Mouse (Mus musculus) forebrain, embryonic 15.5 days (tissue): ENCODE measurements around the gene Car5a. TPM values are rescaled to one million over a fixed set of nuclear protein-coding genes. Genes with fewer than 3 reads are reported as not detected.

ENCODE experiments used
- ATAC-seq: fragments of 200-750 bp; cut with Nextera tagmentation; replicated peaks from 2 replicates; pipeline ENCODE4 v1.8.0; 2017; ENCODE audit warnings: mild to moderate bottlenecking, moderate TSS enrichment, moderate library complexity
- H3K27ac ChIP-seq: fragments of 300-500 bp; sonication (generic); replicated peaks from 2 replicates; pipeline ENCODE4 v1.5.1; 2015; ENCODE audit warnings: mild to moderate bottlenecking, inconsistent platforms
- H3K27me3 ChIP-seq: fragments of 300-500 bp; sonication (generic); 2 replicates; pipeline ENCODE4 v1.6.1; 2015; ENCODE audit warnings: inconsistent platforms
- H3K36me3 ChIP-seq: fragments of 300-500 bp; sonication (generic); 2 replicates; pipeline ENCODE4 v1.6.1; 2015; ENCODE audit warnings: mild to moderate bottlenecking, inconsistent platforms
- H3K4me1 ChIP-seq: fragments of 300-500 bp; sonication (generic); 2 replicates; pipeline ENCODE4 v1.6.1; 2015; ENCODE audit warnings: inconsistent platforms
- H3K4me2 ChIP-seq: fragments of 300-500 bp; sonication (generic); replicated peaks from 2 replicates; pipeline ENCODE4 v1.6.1; 2015; ENCODE audit warnings: mild to moderate bottlenecking, inconsistent platforms
- H3K4me3 ChIP-seq: fragments of 300-500 bp; sonication (generic); 2 replicates; pipeline ENCODE4 v1.5.1; 2015; ENCODE audit warnings: mild to moderate bottlenecking, inconsistent platforms
- H3K9ac ChIP-seq: fragments of 300-500 bp; sonication (generic); replicated peaks from 2 replicates; pipeline ENCODE4 v1.6.1; 2015; ENCODE audit warnings: mild to moderate bottlenecking, inconsistent platforms
- H3K9me3 ChIP-seq: fragments of 300-500 bp; sonication (generic); 2 replicates; pipeline ENCODE4 v1.6.1; 2016; ENCODE audit warnings: inconsistent platforms
- WGBS: fragments of 180-500 bp; shearing (Covaris S2); methylation state at CpG from one replicate; pipeline ENCODE4 v1.1.7; 2015; ENCODE audit warnings: mixed read lengths; 5-methylcytosine and 5-hydroxymethylcytosine counted together
- polyA plus RNA-seq: library from polyadenylated mRNA; unstranded; fragments of >200 nt; fragmentation: Nextera tagmentation; extraction: Ambion mirVana; gene quantifications from 2 replicates; pipeline ENCODE4 v1.2.1, GENCODE M21; 2015

Gene Car5a
- polyA plus RNA-seq, 1 experiment from 2014 or later, result 0.43 TPM

DNA sequence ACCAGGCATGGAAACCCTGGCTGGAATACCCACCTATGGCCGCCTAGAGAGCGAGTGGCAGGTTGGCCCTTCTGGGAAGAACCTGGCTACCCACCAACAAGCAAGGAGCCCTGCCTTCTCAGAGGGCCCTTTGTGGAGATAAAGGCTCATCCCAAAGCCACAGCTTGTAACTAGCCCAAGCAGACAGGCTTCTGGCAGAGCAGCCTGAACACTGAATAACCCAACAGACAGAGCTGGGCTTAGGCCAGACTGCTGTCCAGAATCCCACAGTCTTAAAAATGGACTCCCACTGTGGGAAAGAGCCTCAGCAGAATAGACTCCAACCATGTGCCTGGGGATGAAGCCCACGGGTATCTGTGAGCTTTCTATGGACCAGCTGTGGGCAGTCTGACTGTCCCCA is 60.5 kb downstream of the Car5a start:
- no peaks in the 10 kb centered on the region for H3K27me3 ChIP-seq
- no peak overlapping the region for H3K4me2 ChIP-seq
- no peak overlapping the region for H3K4me3 ChIP-seq
- no peak overlapping the region for H3K27ac ChIP-seq
- no peaks in the 10 kb centered on the region for H3K4me1 ChIP-seq
- no peak for ATAC-seq
- no peak overlapping the region for H3K9ac ChIP-seq
- no peaks in the 10 kb centered on the region for H3K9me3 ChIP-seq
- peaks cover 23% of the 10 kb centered on the region; the same call in 1 of the 2 replicates for H3K36me3 ChIP-seq
- WGBS, result 79% methylated on average over 3 of the region's 3 CpGs

DNA sequence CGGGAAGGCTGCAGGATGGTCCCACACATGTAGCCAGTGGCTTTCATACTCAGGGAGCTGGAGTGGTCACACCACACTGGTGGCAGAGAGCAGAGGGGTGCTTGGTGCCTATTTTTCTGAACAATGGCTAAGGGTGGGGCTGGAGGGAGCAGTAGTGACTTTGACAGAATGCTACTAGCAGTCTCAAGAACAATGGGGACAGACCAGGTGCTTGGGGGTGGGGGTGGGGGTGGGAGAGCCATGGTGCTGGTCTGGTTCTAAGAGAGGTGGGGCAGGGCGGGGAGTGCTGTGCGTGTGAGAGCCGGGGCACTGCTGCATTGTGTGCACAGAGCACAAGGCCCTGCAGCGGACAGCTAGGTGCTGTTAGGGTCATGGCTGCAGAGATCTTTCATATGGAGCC is 62.8 kb downstream of the Car5a start:
- Histone ChIP-seq H3K4me1 (no peaks in the 10 kb centered on the region), H3K36me3 (peaks cover 16% of the 10 kb centered on the region; the same call in 1 of the 2 replicates), H3K27ac (no peak overlapping the region), H3K4me2 (no peak overlapping the region), H3K9ac (no peak overlapping the region), H3K27me3 (no peaks in the 10 kb centered on the region), H3K4me3 (no peak overlapping the region), H3K9me3 (no peaks in the 10 kb centered on the region)
- WGBS, result 95% methylated on average over 5 of the region's 5 CpGs
- ATAC-seq, result no peak

DNA sequence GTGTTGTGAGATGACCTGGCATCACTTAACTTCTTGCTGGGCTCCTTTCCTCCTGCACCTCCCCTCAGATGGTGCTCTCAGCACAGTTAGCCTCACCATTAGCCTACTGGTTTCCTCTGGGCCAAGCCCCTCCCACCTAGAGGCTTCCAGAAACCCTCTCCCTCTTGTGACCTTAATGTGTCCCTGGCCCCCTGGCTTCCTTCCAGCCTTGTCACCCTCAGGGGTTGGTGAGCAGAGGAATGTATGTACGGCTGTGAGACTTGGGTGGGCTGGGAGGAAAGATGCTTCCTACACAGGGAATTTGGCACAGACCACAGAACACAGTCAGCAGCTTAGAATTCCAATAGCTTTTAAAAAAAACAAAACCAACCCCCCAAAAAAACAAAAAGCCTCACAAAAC is 63.9 kb downstream of the Car5a start:
- Histone ChIP-seq H3K4me1 (no peaks in the 10 kb centered on the region), H3K9me3 (no peaks in the 10 kb centered on the region), H3K36me3 (peaks cover 10% of the 10 kb centered on the region; the same call in 1 of the 2 replicates), H3K4me3 (no peak overlapping the region), H3K9ac (no peak overlapping the region), H3K27me3 (no peaks in the 10 kb centered on the region), H3K4me2 (no peak overlapping the region), H3K27ac (no peak overlapping the region)
- 47% methylated on average over 1 of the region's 1 CpGs for WGBS
- ATAC-seq, result no peak

DNA sequence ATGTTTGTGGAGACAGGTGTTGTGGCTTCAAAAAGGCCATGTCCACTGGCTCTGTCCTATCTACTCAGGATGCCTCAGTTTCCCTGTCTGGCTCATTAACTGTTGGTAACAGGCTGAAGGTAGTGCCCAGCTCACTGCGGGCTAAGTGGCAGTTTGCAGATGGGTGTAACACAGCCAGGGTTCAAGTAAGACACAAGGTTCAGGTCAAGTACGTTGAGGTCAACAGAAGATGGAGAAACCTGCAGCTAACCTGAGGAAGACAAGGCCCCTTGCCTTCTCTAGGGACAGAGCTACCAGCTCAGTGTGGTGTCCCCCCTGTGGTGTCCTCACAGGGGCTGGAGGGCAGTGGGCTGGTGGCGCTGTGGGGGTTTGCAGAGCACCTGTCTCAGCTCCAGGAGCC is 65.0 kb downstream of the Car5a start:
- no peak for ATAC-seq
- Histone ChIP-seq H3K27me3 (no peaks in the 10 kb centered on the region), H3K9ac (no peak overlapping the region), H3K27ac (no peak overlapping the region), H3K9me3 (no peaks in the 10 kb centered on the region), H3K4me1 (no peaks in the 10 kb centered on the region), H3K4me3 (no peak overlapping the region), H3K4me2 (no peak overlapping the region), H3K36me3 (peaks cover 6% of the 10 kb centered on the region; the same call in 1 of the 2 replicates)
- WGBS, result 82% methylated on average over 3 of the region's 3 CpGs

DNA sequence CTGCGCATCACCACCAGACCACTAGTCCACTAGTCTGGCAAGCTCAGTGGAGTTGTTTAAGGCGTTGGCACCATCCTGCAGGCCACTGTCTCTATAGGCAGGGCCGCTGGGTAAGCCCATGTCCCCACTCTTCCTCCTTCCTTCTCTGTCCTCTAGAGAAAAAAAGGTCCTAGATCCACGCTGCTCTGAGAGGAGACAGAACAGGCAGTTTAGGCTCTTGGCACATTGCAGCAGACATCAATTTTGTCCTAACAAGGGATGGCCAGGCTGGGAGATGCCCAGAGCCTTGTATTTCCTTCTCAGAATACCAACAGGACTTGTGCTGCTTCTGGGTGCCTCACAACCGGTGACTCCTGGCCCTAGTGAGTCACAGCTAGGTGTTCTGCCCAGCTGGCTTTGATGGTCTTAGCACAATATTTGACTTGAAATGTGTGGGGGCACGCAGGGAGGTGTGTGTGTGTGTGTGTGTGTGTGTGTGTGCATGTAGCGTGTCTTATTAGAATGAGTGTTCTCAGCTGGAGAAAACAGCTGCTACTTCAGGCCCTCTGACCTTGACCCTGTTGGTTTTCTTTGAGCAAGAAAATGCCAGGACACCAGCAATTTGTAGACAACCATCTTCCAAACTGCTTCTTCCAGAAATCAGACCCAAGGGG is 66.8 kb downstream of the Car5a start:
- ATAC-seq, result no peak
- Histone ChIP-seq H3K27ac (no peak overlapping the region), H3K9ac (no peak overlapping the region), H3K4me3 (no peak overlapping the region), H3K36me3 (no peaks in the 10 kb centered on the region), H3K4me1 (no peaks in the 10 kb centered on the region), H3K4me2 (no peak overlapping the region), H3K9me3 (no peaks in the 10 kb centered on the region), H3K27me3 (no peaks in the 10 kb centered on the region)
- 88% methylated on average over 7 of the region's 7 CpGs for WGBS

DNA sequence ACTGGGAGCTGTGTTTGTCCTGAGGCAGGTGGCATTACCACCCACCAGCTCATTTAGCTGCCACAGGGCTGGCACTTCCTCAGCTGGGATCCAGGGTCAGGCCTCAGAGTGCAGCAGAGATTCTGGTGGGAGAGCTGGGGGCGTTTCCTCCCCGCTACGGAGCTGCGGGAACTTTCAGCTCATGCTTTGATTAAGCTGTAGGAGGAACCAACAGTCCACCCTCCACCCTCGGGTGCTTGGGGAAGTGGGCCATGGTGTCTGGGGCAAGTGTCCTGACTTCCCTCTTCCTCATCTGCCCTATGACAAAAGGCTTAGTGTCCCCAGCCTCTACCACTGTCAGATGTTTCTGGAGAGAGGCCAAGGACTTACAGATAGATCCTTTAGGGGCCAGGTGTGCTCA is 67.5 kb downstream of the Car5a start:
- Histone ChIP-seq H3K4me2 (no peak overlapping the region), H3K27ac (no peak overlapping the region), H3K9me3 (no peaks in the 10 kb centered on the region), H3K27me3 (no peaks in the 10 kb centered on the region), H3K9ac (no peak overlapping the region), H3K4me3 (no peak overlapping the region), H3K36me3 (no peaks in the 10 kb centered on the region), H3K4me1 (0 out of 2 replicates have a peak, but pooled peaks cover 2% of the 10 kb centered on the region)
- no peak for ATAC-seq
- 74% methylated on average over 5 of the region's 5 CpGs for WGBS

DNA sequence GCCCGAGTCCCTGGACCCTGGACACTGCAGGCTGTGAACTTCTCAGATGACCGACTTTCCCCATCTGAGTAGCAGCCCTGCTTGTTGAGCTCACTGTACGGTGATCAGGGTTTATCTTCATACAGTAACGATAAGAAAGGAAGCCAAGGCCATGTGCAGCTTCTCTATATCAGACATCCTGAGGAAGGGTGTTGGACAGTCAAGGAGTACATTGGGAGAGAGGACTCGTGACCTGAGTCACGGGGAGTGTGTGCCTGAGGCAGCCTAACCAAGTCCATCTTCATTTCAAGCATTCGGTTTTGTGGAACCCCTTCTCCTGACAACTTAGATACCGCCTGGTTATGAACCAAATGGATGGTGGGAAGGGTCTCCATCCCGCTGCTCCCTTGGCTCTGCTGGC is 69.2 kb downstream of the Car5a start:
- Histone ChIP-seq H3K27ac (no peak overlapping the region), H3K27me3 (no peaks in the 10 kb centered on the region), H3K36me3 (no peaks in the 10 kb centered on the region), H3K9ac (no peak overlapping the region), H3K4me2 (no peak overlapping the region), H3K4me1 (0 out of 2 replicates have a peak, but pooled peaks cover 4% of the 10 kb centered on the region), H3K4me3 (no peak overlapping the region), H3K9me3 (no peaks in the 10 kb centered on the region)
- WGBS, result 86% methylated on average over 9 of the region's 9 CpGs
- ATAC-seq, result no peak

DNA sequence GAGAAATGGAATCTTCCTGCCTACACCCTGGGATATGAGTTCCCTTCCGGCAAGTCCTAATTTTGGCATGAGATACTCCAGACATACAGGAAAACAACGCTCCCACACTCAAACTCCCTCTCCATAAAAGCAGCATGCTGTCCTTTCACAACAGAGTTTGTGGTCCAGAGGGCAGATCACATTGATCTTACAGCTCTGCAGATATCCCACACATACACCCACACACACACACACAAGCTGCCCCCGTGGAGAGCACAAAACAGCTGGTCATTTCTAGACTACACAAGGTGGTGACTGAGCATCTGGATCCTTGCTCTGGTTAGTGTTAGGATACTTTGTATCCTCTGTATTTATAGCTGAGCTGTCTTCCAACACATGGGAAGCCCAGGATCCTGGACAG is 69.7 kb downstream of the Car5a start:
- H3K9ac ChIP-seq, result no peak overlapping the region
- WGBS, result 83% methylated on average over 3 of the region's 3 CpGs

DNA sequence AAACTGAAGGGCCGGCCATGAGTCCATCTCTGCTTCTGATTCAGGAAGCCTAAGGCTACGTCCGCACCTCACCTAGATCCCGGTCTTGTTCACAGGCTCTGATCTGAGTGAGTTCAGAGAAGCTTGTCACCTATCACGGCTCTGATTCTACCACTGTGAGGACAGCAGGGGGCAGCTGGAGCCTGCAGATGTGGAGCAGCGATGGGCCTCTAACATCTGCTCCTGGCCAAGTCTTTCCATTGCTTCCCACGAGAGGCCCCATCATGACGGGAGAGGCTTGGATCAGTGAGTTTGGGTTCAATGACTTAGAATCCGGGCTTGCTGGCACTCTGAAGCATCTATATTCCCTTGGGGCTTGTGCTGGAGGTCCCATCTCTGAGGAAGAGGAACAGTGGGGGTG is 70.7 kb downstream of the Car5a start:
- Histone ChIP-seq H3K4me3 (no peak overlapping the region), H3K36me3 (no peaks in the 10 kb centered on the region), H3K27me3 (no peaks in the 10 kb centered on the region), H3K27ac (no peak overlapping the region), H3K9ac (no peak overlapping the region), H3K4me2 (no peak overlapping the region), H3K4me1 (0 out of 2 replicates have a peak, but pooled peaks cover 4% of the 10 kb centered on the region), H3K9me3 (no peaks in the 10 kb centered on the region)
- ATAC-seq, result no peak
- 74% methylated on average over 9 of the region's 9 CpGs for WGBS

More for the DNA sequence above, 69.7 kb downstream of the Car5a start:
- Histone ChIP-seq H3K4me1 (0 out of 2 replicates have a peak, but pooled peaks cover 4% of the 10 kb centered on the region), H3K27me3 (no peaks in the 10 kb centered on the region), H3K36me3 (no peaks in the 10 kb centered on the region), H3K27ac (no peak overlapping the region), H3K9me3 (no peaks in the 10 kb centered on the region), H3K4me2 (no peak overlapping the region), H3K4me3 (no peak overlapping the region)
- ATAC-seq, result no peak

DNA sequence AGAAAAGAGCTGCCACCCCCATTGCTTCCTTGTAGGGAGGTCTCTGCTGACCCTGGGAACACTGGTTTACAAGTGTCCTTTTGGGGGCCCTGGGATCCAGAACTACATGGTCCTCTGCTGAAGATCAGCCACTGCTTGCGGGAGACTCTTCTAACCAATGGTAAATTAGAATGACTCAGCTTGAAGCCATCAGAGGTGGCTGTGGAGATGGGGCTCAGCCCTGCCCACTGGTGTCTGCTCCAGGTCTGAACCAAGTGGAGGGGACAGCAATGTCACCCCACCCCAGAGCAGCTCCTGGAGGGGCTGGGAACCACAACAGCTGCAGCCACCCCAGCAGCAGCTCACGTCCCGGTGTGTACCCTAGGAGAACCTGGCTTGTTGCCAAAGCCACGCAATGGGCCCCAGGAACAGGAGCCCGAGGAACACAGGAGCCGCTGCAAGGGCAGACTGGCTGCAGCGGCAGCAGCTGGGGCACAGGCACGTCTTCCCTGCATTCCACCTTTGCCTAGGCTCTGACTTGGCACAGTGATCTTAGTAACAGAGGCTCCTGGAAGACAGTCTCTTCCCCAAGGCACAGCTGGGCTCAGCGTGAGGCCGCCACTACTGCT is 72.8 kb downstream of the Car5a start:
- Histone ChIP-seq H3K4me3 (no peak overlapping the region), H3K4me1 (0 out of 2 replicates have a peak, but pooled peaks cover 4% of the 10 kb centered on the region), H3K9ac (no peak overlapping the region), H3K4me2 (no peak overlapping the region), H3K27me3 (no peaks in the 10 kb centered on the region), H3K27ac (no peak overlapping the region), H3K36me3 (no peaks in the 10 kb centered on the region), H3K9me3 (no peaks in the 10 kb centered on the region)
- ATAC-seq, result no peak
- 21% methylated on average over 10 of the region's 10 CpGs for WGBS

DNA sequence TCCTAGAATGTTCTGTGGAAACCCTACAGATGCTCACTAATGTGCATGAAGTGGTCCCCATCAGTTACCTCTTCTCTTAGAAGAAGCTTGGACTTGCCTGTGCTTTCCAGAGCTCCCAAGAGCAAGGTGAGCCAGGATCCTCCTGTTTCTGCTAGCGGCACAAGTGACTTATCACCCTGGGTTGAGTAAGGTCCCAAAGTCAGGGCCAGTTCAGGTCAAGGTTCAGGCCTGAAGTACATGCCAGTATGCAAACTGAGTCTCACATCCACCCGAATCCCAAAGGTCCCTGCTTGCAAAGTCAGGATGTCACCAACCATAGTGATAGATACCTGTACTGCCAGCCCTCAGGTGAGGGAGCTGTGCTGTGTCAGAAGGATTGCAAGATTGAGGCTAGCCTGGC is 74.5 kb downstream of the Car5a start:
- Histone ChIP-seq H3K4me3 (no peak overlapping the region), H3K9me3 (no peaks in the 10 kb centered on the region), H3K27me3 (no peaks in the 10 kb centered on the region), H3K4me1 (0 out of 2 replicates have a peak, but pooled peaks cover 4% of the 10 kb centered on the region), H3K36me3 (no peaks in the 10 kb centered on the region), H3K9ac (no peak overlapping the region), H3K4me2 (no peak overlapping the region), H3K27ac (no peak overlapping the region)
- 93% methylated on average over 2 of the region's 2 CpGs for WGBS
- no peak for ATAC-seq

DNA sequence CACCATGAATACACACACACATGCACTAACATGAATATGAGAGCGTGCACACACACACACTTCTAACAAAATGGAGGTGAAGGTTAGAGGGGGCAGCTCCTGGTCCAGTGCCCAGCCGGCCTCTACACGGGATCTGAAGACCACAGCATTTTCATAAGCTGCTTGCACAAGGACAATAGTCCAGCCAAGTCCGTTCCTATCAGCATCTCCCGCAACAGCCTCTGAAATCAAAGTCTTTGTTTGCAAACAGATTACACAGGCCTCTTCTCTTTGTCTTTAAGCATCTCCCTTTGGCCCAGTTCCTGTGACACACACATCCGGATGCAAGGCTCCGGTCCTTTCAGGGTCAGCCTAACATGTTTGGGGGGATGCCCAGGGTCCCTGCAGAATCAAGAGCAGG is 75.8 kb downstream of the Car5a start:
- Histone ChIP-seq H3K36me3 (no peaks in the 10 kb centered on the region), H3K27ac (no peak overlapping the region), H3K9ac (no peak overlapping the region), H3K4me2 (no peak overlapping the region), H3K9me3 (no peaks in the 10 kb centered on the region), H3K27me3 (no peaks in the 10 kb centered on the region), H3K4me1 (0 out of 2 replicates have a peak, but pooled peaks cover 4% of the 10 kb centered on the region), H3K4me3 (no peak overlapping the region)
- ATAC-seq, result no peak
- WGBS, result 79% methylated on average over 7 of the region's 7 CpGs
